Mouse (Mus musculus) embryo, embryonic 10 days (tissue): ENCODE measurements at regions not wholly inside any gene's neighbourhood (a gene's known extent, or its start where the extent isn't known, plus 50 kb on each side); places are given as distances from the start of the nearest gene placed in this dataset.
"Not testable (repeated sequence)": the region's sequence is repeated elsewhere in the genome, so short reads cannot be mapped to it uniquely, and the experiment has no call there.

Experiments
- DNase-seq: peaks from one replicate; pipeline ENCODE4 v3.0.0-alpha.2; 2015; ENCODE audit warnings: low spot score

- no peak for DNase-seq
These were observed 234.8 kb upstream of the Adarb2 start for GRCm38 (mm10) chr13:7967886-7968285.

- no peak for DNase-seq
These were observed 208.5 kb upstream of the Adarb2 start for GRCm38 (mm10) chr13:7994198-7994597.

- not testable (repeated sequence) for DNase-seq
These were observed 172.6 kb upstream of the Adarb2 start for GRCm38 (mm10) chr13:8030096-8030495.

GRCm38 (mm10) chr13:8050930-8051495 is 151.7 kb upstream of the Adarb2 start:
- no peak for DNase-seq

- DNase-seq, result no peak
These were observed 146.4 kb upstream of the Adarb2 start for GRCm38 (mm10) chr13:8056122-8056818.

- no peak for DNase-seq
These were observed 115.5 kb upstream of the Adarb2 start for GRCm38 (mm10) chr13:8087154-8087553.

- DNase-seq, result no peak
These were observed 113.1 kb upstream of the Adarb2 start for GRCm38 (mm10) chr13:8089519-8089918.

GRCm38 (mm10) chr13:8108701-8109100 is 94.0 kb upstream of the Adarb2 start:
- no peak for DNase-seq

- DNase-seq, result peak; percentile 28
These were observed 89.7 kb upstream of the Adarb2 start for GRCm38 (mm10) chr13:8112953-8113352.

- no peak for DNase-seq
These were observed 83.7 kb upstream of the Adarb2 start for GRCm38 (mm10) chr13:8119013-8119412.

GRCm38 (mm10) chr13:8119986-8120385 is 82.7 kb upstream of the Adarb2 start:
- no peak for DNase-seq

GRCm38 (mm10) chr13:8134764-8135163 is 67.9 kb upstream of the Adarb2 start:
- DNase-seq, result no peak

GRCm38 (mm10) chr13:8139396-8139795 is 63.3 kb upstream of the Adarb2 start:
- no peak for DNase-seq

GRCm38 (mm10) chr13:8152168-8152567 is 50.5 kb upstream of the Adarb2 start:
- DNase-seq, result no peak
